In genomic region chr2:37380189-37380588, GRCm38 (mm10) we compare ENCODE assay signal across 9 mouse cellular contexts. TPM values are rescaled to one million over a fixed set of nuclear protein-coding genes. Genes with fewer than 3 reads are reported as not detected.
DNase-seq lines count a peak whose midpoint lies in the region; ATAC-seq and TF ChIP-seq lines count a peak whose summit lies in the region.
"Had no signal": no experiment of that assay in that cellular context is flagged by ENCODE, and none has a peak within 500 bp of the region (broad histone marks: within the 10 kb centered on the region; RNA-seq: fewer than 3 reads in every experiment).

No protein-coding gene starts in this region.

- H3K9me3 ChIP-seq in heart, embryonic 12.5 days (replicated peaks): no peaks in the 10 kb centered on the region
- H3K9me3 ChIP-seq: limb, embryonic 15.5 days had no signal

- H3K4me3 ChIP-seq in heart, embryonic 12.5 days: no peak overlapping the region
- H3K4me3 ChIP-seq in layer of hippocampus, adult 2 months: no peak overlapping the region
- H3K4me3 ChIP-seq: limb, embryonic 15.5 days had no signal

- H3K4me1 ChIP-seq in heart, embryonic 12.5 days (replicated peaks): no peaks in the 10 kb centered on the region
- H3K4me1 ChIP-seq: limb, embryonic 15.5 days had no signal

- H3K9ac ChIP-seq in heart, embryonic 12.5 days: no peak overlapping the region
- H3K9ac ChIP-seq: limb, embryonic 15.5 days had no signal

- H3K27ac ChIP-seq in heart, embryonic 12.5 days (ENCODE audit: poor library complexity, severe bottlenecking): no peak overlapping the region
- no peak overlapping the region for H3K27ac ChIP-seq in layer of hippocampus, adult 2 months
- H3K27ac ChIP-seq: limb, embryonic 15.5 days had no signal

- TF ChIP-seq CTCF in layer of hippocampus, adult 2 months (conservative IDR thresholded peaks at IDR 0.05): peak; percentile 86

- DNase-seq in heart, adult 18-20 months: peak; percentile 40 to 72
- peak; percentile 48 for DNase-seq in MEL-GATA-1-ER (ENCODE audit: extremely low read depth, low read depth)
- peak; percentile 67 for DNase-seq in cerebellum, adult 9-10 months
- peak; percentile 22 for DNase-seq in gastrocnemius, postnatal 14 days
- DNase-seq in layer of hippocampus, adult 2 months (ENCODE audit: low spot score in 2 of 2): peak; percentile 46 to 68
- peak; percentile 83 for DNase-seq in lung, postnatal 36 days
- peak; percentile 19 for DNase-seq in skeletal muscle tissue, adult 2 months (ENCODE audit: low read depth, low spot score)

- ATAC-seq in heart, embryonic 12.5 days (ENCODE audit: insufficient number of reproducible peaks, low FRiP score): no peak

- intact Hi-C loops in gastrocnemius, postnatal 14 days (cut with DNase I; ENCODE audit: low total_unique reads): loop anchor here (10.0 kb wide), 1 partner anchor 105 kb away; no protein-coding TSS in a partner anchor

- WGBS in heart, embryonic 12.5 days: 66% methylated on average over 2 of the region's 2 CpGs

- peaks cover 47% of the 10 kb centered on the region for H3K36me3 ChIP-seq in heart, embryonic 12.5 days

- H3K27me3 ChIP-seq in heart, embryonic 12.5 days (replicated peaks): no peaks in the 10 kb centered on the region
- H3K27me3 ChIP-seq: limb, embryonic 15.5 days had no signal

- no peak overlapping the region for H3K4me2 ChIP-seq in heart, embryonic 12.5 days
- H3K4me2 ChIP-seq: limb, embryonic 15.5 days had no signal

RNA-seq across cellular contexts. Expression of gene Pdcl, which starts 21.1 kb away (rescaled TPM):
- total RNA-seq in heart, adult 18-20 months (2021): 10 to 100 TPM; 16.4 to 16.7 TPM
- 38.4 and 40.6 TPM in 2 replicates for polyA plus RNA-seq in heart, embryonic 12.5 days (2016; fragmentation: Nextera tagmentation; extraction: Ambion mirVana)
- 10 to 100 TPM; 16.6 to 20.9 TPM for total RNA-seq in gastrocnemius, postnatal 14 days (2021)
- 10 to 100 TPM; 26.1 to 31.3 TPM for total RNA-seq in layer of hippocampus, adult 2 months (2021)

RNA-seq across cellular contexts. Expression of gene Rc3h2, which starts 42.5 kb away (rescaled TPM):
- total RNA-seq in heart, adult 18-20 months (2021): 10 to 100 TPM; 29.4 to 29.6 TPM
- polyA plus RNA-seq in heart, embryonic 12.5 days (2016; fragmentation: Nextera tagmentation; extraction: Ambion mirVana): 14.6 and 17.5 TPM in 2 replicates
- total RNA-seq in gastrocnemius, postnatal 14 days (2021): 10 to 100 TPM; 30.4 to 33.4 TPM
- 10 to 100 TPM; 85.9 to 91.9 TPM for total RNA-seq in layer of hippocampus, adult 2 months (2021)

RNA-seq across cellular contexts. Expression of gene Olfr368, which starts 53.9 kb away (rescaled TPM):
- total RNA-seq in heart, adult 18-20 months (2021): not detected
- polyA plus RNA-seq in heart, embryonic 12.5 days (2016; fragmentation: Nextera tagmentation; extraction: Ambion mirVana): not detected in 2 replicates
- not detected for total RNA-seq in gastrocnemius, postnatal 14 days (2021)
- not detected for total RNA-seq in layer of hippocampus, adult 2 months (2021)
- polyA plus RNA-seq: limb, embryonic 15.5 days had no signal

Comparison
In these comparisons a context has a peak if more than half of its experiments do, and no peak if none do; other contexts are left out.
1. DNase-seq: peak in every context shown above with its lines; median percentile 83 in lung, postnatal 36 days; 67 in cerebellum, adult 9-10 months; 57 in layer of hippocampus, adult 2 months; 56 in heart, adult 18-20 months; 48 in MEL-GATA-1-ER; 22 in gastrocnemius, postnatal 14 days; 19 in skeletal muscle tissue, adult 2 months.